Mouse (Mus musculus) heart, embryonic 14.5 days (tissue): Measurements from ENCODE around the gene Ddx50. TPM values are rescaled to one million over a fixed set of nuclear protein-coding genes. Genes with fewer than 3 reads are reported as not detected.
"Not testable (repeated sequence)": the region's sequence is repeated elsewhere in the genome, so short reads cannot be mapped to it uniquely, and the experiment has no call there.

Experiments used
- ATAC-seq: fragments of 200-750 bp; cut with Nextera tagmentation; 2 replicates; pipeline ENCODE4 v1.8.0; 2017; ENCODE audit warnings: low read depth, moderate TSS enrichment; ENCODE audit not compliant: insufficient number of reproducible peaks, insufficient read depth, low FRiP score
- H3K27ac ChIP-seq, 2 experiments: fragments of 200-500 bp in 1 of 2; fragments of 300-500 bp in 1 of 2; sonication (generic) in 1 of 2; replicated peaks in 1 of 2; 2 replicates each; pipeline ENCODE4 v1.5.1; 2012 to 2014; ENCODE audit warnings: low read depth in 2 of 2, low read length in 2 of 2, control low read depth in 1 of 2, mild to moderate bottlenecking in 1 of 2, mixed read lengths in 1 of 2; ENCODE audit not compliant: control insufficient read depth in 1 of 2, insufficient read depth in 1 of 2
- H3K27me3 ChIP-seq: fragments of 300-500 bp; sonication (generic); 2 replicates; pipeline ENCODE4 v1.6.1; 2014; ENCODE audit warnings: mild to moderate bottlenecking, low read length, control low read depth; ENCODE audit not compliant: control insufficient read depth, insufficient read depth
- H3K36me3 ChIP-seq: fragments of 300-500 bp; sonication (generic); 2 replicates; pipeline ENCODE4 v1.6.1; 2014; ENCODE audit warnings: mild to moderate bottlenecking, control low read depth, low read length, mixed read lengths; ENCODE audit not compliant: control insufficient read depth, insufficient read depth
- H3K4me1 ChIP-seq, 2 experiments: fragments of 200-500 bp in 1 of 2; fragments of 300-500 bp in 1 of 2; sonication (generic) in 1 of 2; 2 replicates each; pipeline ENCODE4 v1.6.1; 2012 to 2014; ENCODE audit warnings: low read length in 2 of 2, control low read depth in 1 of 2, mixed read lengths in 1 of 2; ENCODE audit not compliant: control insufficient read depth in 2 of 2, insufficient read depth in 2 of 2
- H3K4me2 ChIP-seq: fragments of 300-500 bp; sonication (generic); 2 replicates; pipeline ENCODE4 v1.6.1; 2014; ENCODE audit warnings: mild to moderate bottlenecking, low read length
- H3K4me3 ChIP-seq, 2 experiments: fragments of 200-500 bp in 1 of 2; fragments of 300-500 bp in 1 of 2; sonication (generic) in 1 of 2; 2 replicates each; pipeline ENCODE4 v1.5.1; 2012 to 2014; ENCODE audit warnings: low read length in 2 of 2, mild to moderate bottlenecking in 2 of 2, control low read depth in 1 of 2, low read depth in 1 of 2, moderate library complexity in 1 of 2; ENCODE audit not compliant: control insufficient read depth in 1 of 2, insufficient read depth in 1 of 2
- H3K9ac ChIP-seq: fragments of 300-500 bp; sonication (generic); 2 replicates; pipeline ENCODE4 v1.6.1; 2014; ENCODE audit warnings: mild to moderate bottlenecking, low read length
- H3K9me3 ChIP-seq: fragments of 300-500 bp; sonication (generic); 2 replicates; pipeline ENCODE4 v1.6.1; 2016; ENCODE audit warnings: low read length, control low read depth; ENCODE audit not compliant: control insufficient read depth
- WGBS: fragments of 180-500 bp; shearing (Covaris S2); extraction: QIAGEN DNeasy Blood & Tissue Kit; methylation state at CpG from one replicate; pipeline ENCODE4 v1.1.7; 2014; 5-methylcytosine and 5-hydroxymethylcytosine counted together
- polyA plus RNA-seq: library from polyadenylated mRNA; unstranded; fragments of >200 nt; fragmentation: Nextera tagmentation; extraction: Ambion mirVana; gene quantifications from 2 replicates; pipeline ENCODE4 v1.2.1, GENCODE M21; 2014

Gene Ddx50
- polyA plus RNA-seq, 1 experiment from 2014 or later: 102 TPM

GRCm38 (mm10) chr10:62600056-62600455 lies 51.0 kb downstream of the Ddx50 start:
- no peak for ATAC-seq
- Histone ChIP-seq H3K27ac (no peak overlapping the region), H3K4me2 (no peak overlapping the region), H3K4me3 (no peak overlapping the region), H3K9me3 (no peaks in the 10 kb centered on the region), H3K27me3 (no peaks in the 10 kb centered on the region), H3K4me1 (peaks cover 2 to 13% of the 10 kb centered on the region in 2 experiments; a peak in 3 of 4 replicates), H3K9ac (no peak overlapping the region), H3K36me3 (peaks cover 33% of the 10 kb centered on the region)
- 83% methylated on average over 6 of the region's 6 CpGs for WGBS

GRCm38 (mm10) chr10:62599311-62599710 lies 51.7 kb downstream of the Ddx50 start:
- not testable (repeated sequence) for H3K9ac ChIP-seq, H3K9me3 ChIP-seq, ATAC-seq, H3K27ac ChIP-seq, H3K4me3 ChIP-seq, H3K27me3 ChIP-seq, H3K4me2 ChIP-seq
- 90% methylated on average over 3 of the region's 3 CpGs for WGBS
- peaks cover 40% of the 10 kb centered on the region for H3K36me3 ChIP-seq
- H3K4me1 ChIP-seq: peaks cover 2 to 13% of the 10 kb centered on the region in 2 experiments; a peak in 3 of 4 replicates

GRCm38 (mm10) chr10:62592496-62592895 lies 58.5 kb downstream of the Ddx50 start:
- H3K36me3 ChIP-seq: peaks cover 93% of the 10 kb centered on the region
- no peak for ATAC-seq
- H3K9ac ChIP-seq: no peak overlapping the region
- no peak overlapping the region for H3K4me3 ChIP-seq
- no peak overlapping the region for H3K4me2 ChIP-seq
- 91% methylated on average over 7 of the region's 7 CpGs for WGBS
- H3K27me3 ChIP-seq: no peaks in the 10 kb centered on the region
- peaks cover 0 to 8% of the 10 kb centered on the region in 2 experiments; a peak in 2 of 4 replicates for H3K4me1 ChIP-seq
- no peaks in the 10 kb centered on the region for H3K9me3 ChIP-seq
- H3K27ac ChIP-seq: no peak overlapping the region

GRCm38 (mm10) chr10:62590200-62590599 lies 60.8 kb downstream of the Ddx50 start:
- H3K36me3 ChIP-seq: peaks cover 95% of the 10 kb centered on the region
- no peak overlapping the region for H3K9ac ChIP-seq
- no peak overlapping the region for H3K4me2 ChIP-seq
- H3K4me3 ChIP-seq: no peak overlapping the region
- 36% methylated on average over 6 of the region's 6 CpGs for WGBS
- no peak overlapping the region for H3K27ac ChIP-seq
- no peaks in the 10 kb centered on the region for H3K27me3 ChIP-seq
- no peak for ATAC-seq
- peaks cover 0 to 8% of the 10 kb centered on the region in 2 experiments; a peak in 1 of 4 replicates for H3K4me1 ChIP-seq
- H3K9me3 ChIP-seq: no peaks in the 10 kb centered on the region

GRCm38 (mm10) chr10:62588616-62589015 lies 62.4 kb downstream of the Ddx50 start:
- WGBS: 57% methylated on average over 4 of the region's 4 CpGs
- Histone ChIP-seq H3K4me2 (no peak overlapping the region), H3K36me3 (peaks cover 95% of the 10 kb centered on the region), H3K27me3 (no peaks in the 10 kb centered on the region), H3K27ac (no peak overlapping the region; a peak in 1 of 4 replicates), H3K4me1 (peaks cover 0 to 8% of the 10 kb centered on the region in 2 experiments; a peak in 1 of 4 replicates), H3K4me3 (no peak overlapping the region), H3K9ac (no peak overlapping the region), H3K9me3 (no peaks in the 10 kb centered on the region)
- ATAC-seq: no peak

- Histone ChIP-seq H3K4me3 (no peak overlapping the region), H3K4me1 (peaks cover 0 to 2% of the 10 kb centered on the region in 2 experiments; a peak in 3 of 4 replicates), H3K36me3 (peaks cover 85% of the 10 kb centered on the region), H3K9ac (no peak overlapping the region), H3K4me2 (no peak overlapping the region), H3K27me3 (no peaks in the 10 kb centered on the region), H3K9me3 (no peaks in the 10 kb centered on the region), H3K27ac (no peak overlapping the region)
- ATAC-seq: no peak
- 77% methylated on average over 1 of the region's 1 CpGs for WGBS
These were observed 67.8 kb downstream of the Ddx50 start for GRCm38 (mm10) chr10:62583245-62583644.

GRCm38 (mm10) chr10:62582701-62583100 lies 68.3 kb downstream of the Ddx50 start:
- WGBS: 79% methylated on average over 7 of the region's 7 CpGs
- H3K27ac ChIP-seq: no peak overlapping the region
- H3K9ac ChIP-seq: no peak overlapping the region
- no peaks in the 10 kb centered on the region for H3K9me3 ChIP-seq
- H3K4me2 ChIP-seq: no peak overlapping the region
- no peaks in the 10 kb centered on the region for H3K27me3 ChIP-seq
- no peak overlapping the region for H3K4me3 ChIP-seq
- H3K36me3 ChIP-seq: peaks cover 80% of the 10 kb centered on the region
- no peak for ATAC-seq
- peaks cover 1 to 2% of the 10 kb centered on the region in 2 experiments for H3K4me1 ChIP-seq

GRCm38 (mm10) chr10:62582263-62582662 lies 68.8 kb downstream of the Ddx50 start:
- no peak overlapping the region for H3K4me3 ChIP-seq
- no peaks in the 10 kb centered on the region for H3K9me3 ChIP-seq
- peaks cover 75% of the 10 kb centered on the region for H3K36me3 ChIP-seq
- H3K4me1 ChIP-seq: peaks cover 4 to 5% of the 10 kb centered on the region in 2 experiments
- no peak overlapping the region for H3K27ac ChIP-seq
- H3K4me2 ChIP-seq: no peak overlapping the region
- WGBS: 89% methylated on average over 17 of the region's 17 CpGs
- ATAC-seq: no peak
- H3K27me3 ChIP-seq: no peaks in the 10 kb centered on the region
- H3K9ac ChIP-seq: no peak overlapping the region
